Mouse (Mus musculus) CH12.LX (cell line): Measurements from ENCODE around the gene Myo1g. TPM values are rescaled to one million over a fixed set of nuclear protein-coding genes. Genes with fewer than 3 reads are reported as not detected.
A peak's percentile ranks its signal among the peaks of the same experiment; 100 is the strongest.

ENCODE experiments used
- DNase-seq: peaks from one replicate; pipeline ENCODE4 v3.0.0-alpha.2; 2013; ENCODE audit errors: extremely low read depth
- H3K27ac ChIP-seq: 2 replicates; pipeline ENCODE4 v1.5.1; 2012; ENCODE audit warnings: low read depth, mild to moderate bottlenecking, control low read depth, moderate library complexity; ENCODE audit not compliant: insufficient read depth
- H3K27me3 ChIP-seq: replicated peaks from 2 replicates; pipeline ENCODE3; 2012; ENCODE audit warnings: inconsistent platforms
- H3K36me3 ChIP-seq, 2 experiments: replicated peaks in 1 of 2; 2 replicates each; pipeline versions ENCODE3 to v1.6.1; 2012; ENCODE audit warnings: inconsistent platforms in 1 of 2, low read length in 1 of 2, mild to moderate bottlenecking in 1 of 2, mixed read lengths in 1 of 2, moderate library complexity in 1 of 2; ENCODE audit not compliant: control insufficient read depth in 1 of 2, insufficient read depth in 1 of 2
- H3K4me1 ChIP-seq, 2 experiments: 2 replicates each; pipeline ENCODE4 v1.6.1; 2012; ENCODE audit warnings: inconsistent platforms in 1 of 2, moderate library complexity in 1 of 2; ENCODE audit not compliant: insufficient read depth in 2 of 2, control insufficient read depth in 1 of 2
- H3K4me2 ChIP-seq: 2 replicates; pipeline ENCODE4 v1.6.1; 2012; ENCODE audit warnings: low read depth, mild to moderate bottlenecking, control low read depth; ENCODE audit not compliant: poor library complexity, insufficient read depth, severe bottlenecking
- H3K4me3 ChIP-seq, 3 experiments: fragments of 150-350 bp in 1 of 3; sonication (generic) in 1 of 3; replicated peaks in 1 of 3; 2 replicates each; pipeline versions ENCODE3 to v1.5.1; 2011 to 2012; ENCODE audit warnings: low read depth in 2 of 3, low read length in 2 of 3, mild to moderate bottlenecking in 2 of 3, moderate library complexity in 2 of 3, control low read depth in 1 of 3, improper control_type of control experiment in 1 of 3, inconsistent platforms in 1 of 3, mixed read lengths in 1 of 3; ENCODE audit not compliant: poor library complexity in 1 of 3
- H3K79me2 ChIP-seq: replicated peaks from 2 replicates; pipeline ENCODE4 v1.6.1; 2012; ENCODE audit warnings: mild to moderate bottlenecking, moderate library complexity; ENCODE audit not compliant: control insufficient read depth, poor library complexity, insufficient read depth, severe bottlenecking; ENCODE audit errors: extremely low read depth
- H3K9ac ChIP-seq: 2 replicates; pipeline ENCODE4 v1.6.1; 2012; ENCODE audit warnings: low read depth, mild to moderate bottlenecking, control low read depth, moderate library complexity; ENCODE audit not compliant: insufficient read depth
- H3K9me3 ChIP-seq: replicated peaks from 2 replicates; pipeline ENCODE3; 2012; ENCODE audit warnings: low read length, inconsistent platforms, mixed read lengths
- BHLHE40 ChIP-seq: IDR thresholded peaks from 2 replicates; pipeline ENCODE4 v1.6.1; 2011; ENCODE audit warnings: mild to moderate bottlenecking, low read depth, low read length, improper control_type of control experiment
- CHD2 ChIP-seq: IDR thresholded peaks from 2 replicates; pipeline ENCODE4 v1.6.1; 2011; ENCODE audit warnings: low read length, improper control_type of control experiment
- CTCF ChIP-seq, 2 experiments: IDR thresholded peaks in 1 of 2; conservative IDR thresholded peaks in 1 of 2; 2 replicates each; pipeline ENCODE4 v1.5.1; 2011 to 2012; ENCODE audit warnings: low read depth in 2 of 2, low read length in 2 of 2, improper control_type of control experiment in 1 of 2, inconsistent platforms in 1 of 2, mild to moderate bottlenecking in 1 of 2, moderate library complexity in 1 of 2
- E2F4 ChIP-seq: IDR thresholded peaks from 2 replicates; pipeline ENCODE4 v1.6.1; 2011; ENCODE audit warnings: low read depth, low read length, improper control_type of control experiment; ENCODE audit not compliant: insufficient replicate concordance
- ELF1 ChIP-seq: IDR thresholded peaks from 2 replicates; pipeline ENCODE4 v1.6.1; 2014; ENCODE audit warnings: low read depth, mild to moderate bottlenecking, inconsistent platforms, low read length, improper control_type of control experiment
- EP300 ChIP-seq: IDR thresholded peaks from 2 replicates; pipeline ENCODE4 v1.6.1; 2011; ENCODE audit warnings: low read length, improper control_type of control experiment
- GABPA ChIP-seq: IDR thresholded peaks from 2 replicates; pipeline ENCODE4 v1.6.1; 2012; ENCODE audit warnings: low read depth, low read length, improper control_type of control experiment, inconsistent platforms; ENCODE audit not compliant: insufficient replicate concordance
- HCFC1 ChIP-seq: IDR thresholded peaks from 2 replicates; pipeline ENCODE4 v1.6.1; 2012; ENCODE audit warnings: low read depth, mild to moderate bottlenecking, inconsistent platforms, low read length, improper control_type of control experiment
- IRF4 ChIP-seq: IDR thresholded peaks from 2 replicates; pipeline ENCODE4 v1.6.1; 2014; ENCODE audit warnings: low read depth, mild to moderate bottlenecking, inconsistent platforms, low read length, improper control_type of control experiment
- JUND ChIP-seq: conservative IDR thresholded peaks from 2 replicates; pipeline ENCODE4 v1.6.1; 2011; ENCODE audit warnings: low read depth, low read length, improper control_type of control experiment
- KAT2A ChIP-seq: IDR thresholded peaks from 2 replicates; pipeline ENCODE4 v1.6.1; 2012; ENCODE audit warnings: low read length, improper control_type of control experiment, inconsistent platforms; ENCODE audit not compliant: insufficient replicate concordance
- MAFK ChIP-seq: IDR thresholded peaks from 2 replicates; pipeline ENCODE4 v1.6.1; 2011; ENCODE audit warnings: low read length, improper control_type of control experiment; ENCODE audit not compliant: insufficient replicate concordance
- MAX ChIP-seq: IDR thresholded peaks from 2 replicates; pipeline ENCODE4 v1.6.1; 2011; ENCODE audit warnings: low read length, improper control_type of control experiment
- MAZ ChIP-seq: IDR thresholded peaks from 2 replicates; pipeline ENCODE4 v1.6.1; 2012; ENCODE audit warnings: low read depth, mild to moderate bottlenecking, inconsistent platforms, low read length, improper control_type of control experiment, moderate library complexity
- MEF2A ChIP-seq: IDR thresholded peaks from 2 replicates; pipeline ENCODE4 v1.6.1; 2014; ENCODE audit warnings: low read depth, mild to moderate bottlenecking, inconsistent platforms, low read length, improper control_type of control experiment, borderline replicate concordance
- MXI1 ChIP-seq: IDR thresholded peaks from 2 replicates; pipeline ENCODE4 v1.6.1; 2011; ENCODE audit warnings: mild to moderate bottlenecking, low read depth, low read length, improper control_type of control experiment
- MYC ChIP-seq: IDR thresholded peaks from 2 replicates; pipeline ENCODE4 v1.6.1; 2011; ENCODE audit warnings: low read depth, mild to moderate bottlenecking, improper control_type of control experiment, low read length
- NELFE ChIP-seq: IDR thresholded peaks from 2 replicates; pipeline ENCODE4 v1.6.1; 2011; ENCODE audit warnings: low read depth, low read length, improper control_type of control experiment
- PAX5 ChIP-seq: IDR thresholded peaks from 2 replicates; pipeline ENCODE4 v1.6.1; 2012; ENCODE audit warnings: low read length, inconsistent platforms, mixed read lengths
- POLR2A ChIP-seq: IDR thresholded peaks from 2 replicates; pipeline ENCODE4 v1.6.1; 2011; ENCODE audit warnings: low read depth, mild to moderate bottlenecking, improper control_type of control experiment, low read length
- POLR2AphosphoS2 ChIP-seq: IDR thresholded peaks from 2 replicates; pipeline ENCODE4 v1.6.1; 2011; ENCODE audit warnings: low read depth, low read length, improper control_type of control experiment
- RAD21 ChIP-seq: IDR thresholded peaks from 2 replicates; pipeline ENCODE4 v1.6.1; 2011; ENCODE audit warnings: low read depth, mild to moderate bottlenecking, low read length, improper control_type of control experiment, moderate library complexity
- SIN3A ChIP-seq: IDR thresholded peaks from 2 replicates; pipeline ENCODE4 v1.6.1; 2012; ENCODE audit warnings: low read length, improper control_type of control experiment, inconsistent platforms
- SMC3 ChIP-seq: IDR thresholded peaks from 2 replicates; pipeline ENCODE4 v1.6.1; 2011; ENCODE audit warnings: low read depth, low read length, improper control_type of control experiment
- TBP ChIP-seq: conservative IDR thresholded peaks from 2 replicates; pipeline ENCODE4 v1.6.1; 2011; ENCODE audit warnings: low read depth, low read length, improper control_type of control experiment
- UBTF ChIP-seq: IDR thresholded peaks from 2 replicates; pipeline ENCODE4 v1.6.1; 2012; ENCODE audit warnings: low read depth, mild to moderate bottlenecking, inconsistent platforms, low read length, improper control_type of control experiment, moderate library complexity
- USF2 ChIP-seq: conservative IDR thresholded peaks from 2 replicates; pipeline ENCODE4 v1.6.1; 2011; ENCODE audit warnings: low read depth, low read length, improper control_type of control experiment
- ZKSCAN1 ChIP-seq: IDR thresholded peaks from 2 replicates; pipeline ENCODE4 v1.6.1; 2012; ENCODE audit warnings: low read depth, inconsistent platforms, low read length, improper control_type of control experiment, borderline replicate concordance
- ZMIZ1 ChIP-seq: IDR thresholded peaks from 2 replicates; pipeline ENCODE4 v1.6.1; 2012; ENCODE audit warnings: low read depth, mild to moderate bottlenecking, inconsistent platforms, low read length, improper control_type of control experiment
- ZNF384 ChIP-seq: IDR thresholded peaks from 2 replicates; pipeline ENCODE4 v1.6.1; 2012; ENCODE audit warnings: low read depth, low read length, improper control_type of control experiment, inconsistent platforms
- dilution Hi-C: fragments of 300-500 bp; cut with MboI; formaldehyde crosslinking; loops from 2 replicates; pipeline ENCODE4 v1.14.3; 2020; ENCODE audit warnings: low sequenced_read_pairs; ENCODE audit not compliant: extremely low pct_unique_long_range_greater_than_20kb, extremely low pct_ligation_motif_present
- in situ Hi-C: fragments of 300-500 bp; cut with MboI; formaldehyde crosslinking; loops from 3 replicates; pipeline ENCODE4 v1.14.3; 2019; ENCODE audit warnings: low sequenced_read_pairs, low pct_ligation_motif_present, low pct_unique_long_range_greater_than_20kb, mixed read lengths
- polyA plus RNA-seq: library from polyadenylated mRNA; unstranded; fragments of >175 nt; gene quantifications from 2 replicates; pipeline ENCODE4 v1.2.1, GENCODE M21; 2012; ENCODE audit warnings: low read depth; ENCODE audit not compliant: insufficient read length
- total RNA-seq, 2 experiments: library from RNA; depleted of rRNA; stranded (reverse); fragments of 300-350 nt in 1 of 2; fragments of >200 nt in 1 of 2; gene quantifications; 2 replicates each; pipeline ENCODE4 v1.2.3; 2012 to 2014

Myo1g gene
- total and polyA plus RNA-seq, 3 experiments = 268 to 335 (median 284) TPM

- dilution Hi-C loops (no loop called here), in situ Hi-C loops (no loop called here)
- Histone ChIP-seq H3K36me3 (peaks cover 25 to 34% of the 10 kb centered on the region in 2 experiments), H3K27me3 (no peaks in the 10 kb centered on the region), H3K4me1 (peaks cover 21 to 50% of the 10 kb centered on the region in 2 experiments), H3K79me2 (peaks cover 40% of the 10 kb centered on the region), H3K9ac (no peak overlapping the region), H3K4me3 (no peak overlapping the region), H3K4me2 (no peak overlapping the region), H3K27ac (peak overlapping the region; percentile 95), H3K9me3 (peaks cover 2% of the 10 kb centered on the region)
- TF ChIP-seq RAD21 = no peak
- peak; percentile 32 for TF ChIP-seq ZMIZ1
- no peak for TF ChIP-seq UBTF
- no peak; the same call in 1 of the 2 replicates for TF ChIP-seq IRF4
- peak; percentile 13; the same call in 1 of the 2 replicates for TF ChIP-seq MAX
- TF ChIP-seq CHD2 = peak; percentile 69
- TF ChIP-seq HCFC1 = 0 out of 2 replicates have a peak, but pooled peaks have one; percentile 5
- TF ChIP-seq E2F4 = 0 out of 2 replicates have a peak, but pooled peaks have one; percentile 32
- TF ChIP-seq POLR2A = no peak; the same call in 1 of the 2 replicates
- TF ChIP-seq MAZ = no peak
- no peak for TF ChIP-seq PAX5
- TF ChIP-seq TBP = no peak
- TF ChIP-seq MAFK = 0 out of 2 replicates have a peak, but pooled peaks have one; percentile 24
- TF ChIP-seq ELF1 = no peak; the same call in 1 of the 2 replicates
- TF ChIP-seq KAT2A = no peak
- TF ChIP-seq EP300 = no peak
- no peak for TF ChIP-seq MXI1
- TF ChIP-seq GABPA = no peak
- TF ChIP-seq ZNF384 = peak; percentile 62
- TF ChIP-seq ZKSCAN1 = no peak
- TF ChIP-seq POLR2AphosphoS2 = peak; percentile 99
- TF ChIP-seq USF2 = no peak
- no peak for TF ChIP-seq SMC3
- TF ChIP-seq SIN3A = peak; percentile 70
- 0 out of 2 replicates have a peak, but pooled peaks have one; percentile 46 for TF ChIP-seq MEF2A
- no peak for TF ChIP-seq BHLHE40
- no peak for TF ChIP-seq JUND
- TF ChIP-seq MYC = peak; percentile 37; the same call in 1 of the 2 replicates
- TF ChIP-seq CTCF (conservative IDR thresholded peaks at IDR 0.05 in 1 of 2, IDR thresholded peaks at IDR 0.05 in 1 of 2; ENCODE audit: low read depth in 2 of 2, low read length in 2 of 2) = no peak
- 0 out of 2 replicates have a peak, but pooled peaks have one; percentile 40 for TF ChIP-seq NELFE
- DNase-seq = peak; percentile 41
Measured at GRCm38 (mm10) chr11:6524165-6524879, 3.6 kb upstream of the Myo1g start.
